Mouse (Mus musculus): ENCODE measurements around the gene Alox5. TPM values are rescaled to one million over a fixed set of nuclear protein-coding genes. Genes with fewer than 3 reads are reported as not detected.

The Alox5 gene
- polyA plus RNA-seq, 1 experiment, result 0.44 TPM

DNA sequence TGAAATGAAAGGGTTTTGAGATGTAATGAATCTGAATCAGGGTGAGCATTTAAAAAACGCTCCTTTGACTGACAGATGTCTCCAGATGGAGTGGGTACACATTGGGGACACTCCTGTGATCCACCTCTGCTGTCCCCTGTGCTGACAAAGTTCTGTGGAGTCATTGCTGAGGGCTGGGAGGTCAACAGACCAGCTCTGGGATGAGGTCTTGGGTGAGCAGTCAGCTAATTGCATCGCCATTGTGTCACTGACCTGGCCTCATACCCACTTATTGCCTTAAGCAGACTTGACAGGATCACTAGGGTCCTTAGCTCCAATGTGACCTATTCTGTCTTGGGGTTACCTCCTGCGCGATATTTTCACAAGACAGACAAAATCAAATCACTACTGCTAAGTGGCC lies 53.8 kb downstream of the Alox5 start:
- H3K27ac ChIP-seq (ENCODE audit: insufficient read depth, low read length), result no peak overlapping the region
- TF ChIP-seq POLR2A (IDR thresholded peaks at IDR 0.05; ENCODE audit: low read depth, low read length) (no peak), CTCF (IDR thresholded peaks at IDR 0.05; ENCODE audit: borderline replicate concordance, insufficient read depth, low read length) (no peak)
- H3K4me1 ChIP-seq (ENCODE audit: control insufficient read depth, insufficient read depth, low read length), result peaks cover 13% of the 10 kb centered on the region
- H3K4me3 ChIP-seq (ENCODE audit: insufficient read depth, low read length), result no peak overlapping the region

DNA sequence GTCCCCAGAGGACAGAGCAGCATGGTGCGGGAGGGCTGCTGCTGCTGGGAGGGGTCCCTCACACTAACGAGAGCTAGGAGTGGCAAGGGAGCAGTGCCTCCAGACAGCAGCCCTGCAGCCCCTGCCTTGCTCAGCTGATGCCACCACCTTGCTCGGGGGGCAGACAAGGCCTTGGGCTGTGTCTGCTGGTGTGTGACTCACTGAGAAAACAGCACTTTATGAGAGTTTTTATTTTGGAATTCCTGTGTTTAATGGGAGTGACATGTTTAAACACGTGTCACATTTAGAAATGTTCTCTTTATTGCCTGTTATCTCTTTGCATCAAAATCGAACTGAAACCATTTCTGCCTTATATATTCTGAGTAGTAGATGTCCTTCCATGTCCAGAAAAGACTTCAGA lies 54.3 kb downstream of the Alox5 start:
- no peak overlapping the region for H3K4me3 ChIP-seq (ENCODE audit: insufficient read depth, low read length)
- no peak for TF ChIP-seq CTCF (IDR thresholded peaks at IDR 0.05; ENCODE audit: borderline replicate concordance, insufficient read depth, low read length)
- TF ChIP-seq POLR2A (IDR thresholded peaks at IDR 0.05; ENCODE audit: low read depth, low read length), result no peak
- peak overlapping the region; percentile 6 for H3K27ac ChIP-seq (ENCODE audit: insufficient read depth, low read length)

DNA sequence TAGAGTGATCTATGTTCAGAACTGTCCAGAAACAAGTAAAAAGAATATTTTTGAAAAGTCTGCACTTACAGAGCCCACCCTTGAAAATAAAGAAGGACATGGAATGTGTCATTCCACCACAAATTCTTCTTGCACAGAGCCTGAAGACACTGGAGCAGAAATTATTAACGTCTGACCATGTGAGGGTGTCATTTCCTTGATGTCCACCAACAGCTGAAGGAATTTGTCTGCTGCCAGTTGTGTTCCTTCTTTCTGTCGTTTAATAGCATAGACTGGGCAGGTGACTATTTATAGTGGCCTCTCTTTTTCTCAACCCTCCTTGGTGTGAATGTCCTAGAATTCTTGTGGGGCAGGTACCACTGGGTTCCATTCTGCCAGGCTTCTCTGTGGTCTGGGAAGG lies 54.8 kb downstream of the Alox5 start:
- H3K4me3 ChIP-seq (ENCODE audit: insufficient read depth, low read length), result no peak overlapping the region
- peak overlapping the region; percentile 6 for H3K27ac ChIP-seq (ENCODE audit: insufficient read depth, low read length)
- peaks cover 13% of the 10 kb centered on the region for H3K4me1 ChIP-seq (ENCODE audit: control insufficient read depth, insufficient read depth, low read length)
- TF ChIP-seq CTCF (IDR thresholded peaks at IDR 0.05; ENCODE audit: borderline replicate concordance, insufficient read depth, low read length), result no peak
- TF ChIP-seq POLR2A (IDR thresholded peaks at IDR 0.05; ENCODE audit: low read depth, low read length), result no peak

More for the DNA sequence above, 54.3 kb downstream of the Alox5 start:
- H3K4me1 ChIP-seq (ENCODE audit: control insufficient read depth, insufficient read depth, low read length), result peaks cover 13% of the 10 kb centered on the region

DNA sequence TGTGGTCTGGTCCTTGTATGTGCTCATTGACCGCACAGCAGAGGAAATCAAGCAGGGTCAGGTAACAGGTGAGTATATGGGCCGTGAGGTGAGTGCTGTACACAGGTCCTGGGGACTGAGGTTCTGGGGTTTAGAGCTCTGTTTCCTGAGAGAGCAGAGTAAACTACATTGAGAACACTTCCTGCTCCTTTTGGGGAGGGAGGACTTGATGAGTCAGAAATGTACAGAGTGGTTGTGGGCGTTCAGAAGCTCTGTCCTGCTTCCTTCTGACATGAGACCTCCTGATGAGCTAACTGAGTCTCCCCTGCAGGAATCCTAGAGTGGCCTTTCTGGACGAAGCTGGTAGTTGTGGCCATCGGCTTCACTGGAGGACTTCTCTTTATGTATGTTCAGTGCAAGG lies 55.3 kb downstream of the Alox5 start:
- H3K27ac ChIP-seq (ENCODE audit: insufficient read depth, low read length), result no peak overlapping the region
- peaks cover 13% of the 10 kb centered on the region for H3K4me1 ChIP-seq (ENCODE audit: control insufficient read depth, insufficient read depth, low read length)
- TF ChIP-seq POLR2A (IDR thresholded peaks at IDR 0.05; ENCODE audit: low read depth, low read length) (no peak), CTCF (IDR thresholded peaks at IDR 0.05; ENCODE audit: borderline replicate concordance, insufficient read depth, low read length) (no peak)
- H3K4me3 ChIP-seq (ENCODE audit: insufficient read depth, low read length), result no peak overlapping the region

DNA sequence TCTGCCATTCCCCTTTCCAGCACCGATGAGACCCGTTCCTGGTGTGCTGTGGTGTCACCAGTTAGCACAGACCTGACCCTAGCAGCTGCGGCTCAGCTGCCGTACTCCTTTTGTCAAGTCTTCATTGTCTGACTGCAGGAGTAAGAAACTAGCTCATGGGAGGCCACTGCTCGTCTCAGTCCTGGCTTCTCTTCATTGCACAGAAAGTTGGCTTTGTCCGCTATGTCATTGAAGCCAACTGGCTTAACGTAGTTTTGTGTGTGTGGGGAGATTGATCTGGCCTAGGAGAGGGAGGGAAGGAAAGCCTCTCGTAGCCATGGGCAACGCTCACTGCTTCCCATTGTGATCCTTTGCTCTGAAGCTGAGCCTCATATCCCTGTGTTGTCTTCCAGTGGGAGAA lies 55.7 kb downstream of the Alox5 start:
- peaks cover 13% of the 10 kb centered on the region for H3K4me1 ChIP-seq (ENCODE audit: control insufficient read depth, insufficient read depth, low read length)
- no peak overlapping the region for H3K4me3 ChIP-seq (ENCODE audit: insufficient read depth, low read length)
- TF ChIP-seq CTCF (IDR thresholded peaks at IDR 0.05; ENCODE audit: borderline replicate concordance, insufficient read depth, low read length) (no peak), POLR2A (IDR thresholded peaks at IDR 0.05; ENCODE audit: low read depth, low read length) (no peak)
- H3K27ac ChIP-seq (ENCODE audit: insufficient read depth, low read length), result no peak overlapping the region

DNA sequence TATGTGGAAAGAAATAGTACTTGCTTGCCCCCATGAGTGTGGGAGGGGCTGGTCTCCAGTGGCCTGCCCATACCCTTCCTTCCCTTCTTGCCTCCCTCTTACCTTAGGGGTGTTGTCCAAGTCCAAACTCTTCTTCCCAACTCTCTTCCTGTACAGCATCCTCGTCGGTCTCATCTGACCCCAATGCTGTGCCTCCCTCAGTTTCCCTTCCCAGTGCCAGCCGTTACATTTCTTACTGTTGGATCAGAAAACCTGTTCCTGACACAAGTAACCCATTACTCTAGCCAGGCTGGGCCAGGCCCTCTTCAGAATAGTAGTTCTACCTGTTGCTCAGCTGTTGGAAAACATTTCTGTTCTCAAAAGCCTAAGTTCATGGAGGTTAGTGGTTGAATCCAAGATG lies 58.6 kb downstream of the Alox5 start:
- H3K27ac ChIP-seq (ENCODE audit: insufficient read depth, low read length), result no peak overlapping the region
- no peak overlapping the region for H3K4me3 ChIP-seq (ENCODE audit: insufficient read depth, low read length)
- H3K4me1 ChIP-seq (ENCODE audit: control insufficient read depth, insufficient read depth, low read length), result peaks cover 15% of the 10 kb centered on the region
- TF ChIP-seq POLR2A (IDR thresholded peaks at IDR 0.05; ENCODE audit: low read depth, low read length) (no peak), CTCF (IDR thresholded peaks at IDR 0.05; ENCODE audit: borderline replicate concordance, insufficient read depth, low read length) (no peak)

DNA sequence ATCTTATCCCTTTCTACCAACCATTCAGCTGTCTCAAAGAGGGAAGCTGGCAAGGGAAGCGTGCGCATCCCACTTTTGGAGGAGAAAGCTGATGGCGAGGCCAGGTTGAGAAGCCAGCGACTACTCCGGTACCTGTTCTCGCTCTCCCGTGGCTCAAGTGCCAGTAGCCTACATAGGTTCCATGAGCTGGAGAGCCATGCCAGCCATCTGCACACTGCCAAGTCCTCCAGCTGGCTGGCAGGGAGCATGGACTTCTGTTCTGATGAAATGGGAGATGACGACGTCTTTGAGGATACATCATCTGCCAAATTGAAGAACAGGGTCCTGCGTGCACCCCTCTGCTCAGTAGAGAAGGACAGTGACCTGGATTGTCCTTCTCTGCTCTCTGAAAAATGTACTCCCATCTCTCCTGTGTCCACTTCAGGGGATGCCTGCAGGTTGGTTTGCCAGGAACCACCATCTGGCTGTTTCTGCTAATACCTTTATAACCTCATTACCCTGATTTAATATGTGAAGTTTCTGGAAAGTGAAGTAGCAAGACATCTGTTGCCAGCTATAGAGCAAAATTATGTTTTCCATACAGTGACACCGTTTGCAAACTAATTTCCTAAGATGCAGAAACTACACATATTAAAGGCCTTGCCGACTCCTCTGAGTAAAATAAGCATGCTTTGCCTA lies 59.1 kb downstream of the Alox5 start:
- Histone ChIP-seq H3K27ac (ENCODE audit: insufficient read depth, low read length) (no peak overlapping the region), H3K4me1 (ENCODE audit: control insufficient read depth, insufficient read depth, low read length) (peaks cover 12% of the 10 kb centered on the region), H3K4me3 (ENCODE audit: insufficient read depth, low read length) (no peak overlapping the region)
- TF ChIP-seq CTCF (IDR thresholded peaks at IDR 0.05; ENCODE audit: borderline replicate concordance, insufficient read depth, low read length) (no peak), POLR2A (IDR thresholded peaks at IDR 0.05; ENCODE audit: low read depth, low read length) (no peak)

DNA sequence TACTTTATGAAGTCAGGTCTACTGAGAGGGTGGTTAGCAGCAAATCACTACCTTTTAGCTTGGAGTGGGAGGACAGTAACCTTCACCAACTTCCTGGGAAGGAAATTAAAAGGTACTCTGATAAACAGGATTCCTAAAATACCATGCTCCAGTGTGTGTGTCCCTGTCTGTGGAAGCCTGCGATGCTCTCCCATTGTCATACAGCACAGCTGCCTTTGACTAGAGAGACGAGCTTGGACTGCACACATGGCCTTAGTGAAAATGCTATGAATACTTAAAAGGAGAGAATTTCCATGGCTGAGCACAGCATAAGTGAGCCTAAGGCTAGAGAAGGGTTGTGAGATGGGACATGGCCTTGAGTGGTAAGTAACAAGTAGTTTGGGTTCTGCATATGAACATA lies 62.8 kb downstream of the Alox5 start:
- Histone ChIP-seq H3K4me3 (ENCODE audit: insufficient read depth, low read length) (no peak overlapping the region), H3K27ac (ENCODE audit: insufficient read depth, low read length) (peak overlapping the region; percentile 53), H3K4me1 (ENCODE audit: control insufficient read depth, insufficient read depth, low read length) (peaks cover 3% of the 10 kb centered on the region; the same call in 1 of the 2 replicates)
- TF ChIP-seq POLR2A (IDR thresholded peaks at IDR 0.05; ENCODE audit: low read depth, low read length) (no peak), CTCF (IDR thresholded peaks at IDR 0.05; ENCODE audit: borderline replicate concordance, insufficient read depth, low read length) (no peak)

DNA sequence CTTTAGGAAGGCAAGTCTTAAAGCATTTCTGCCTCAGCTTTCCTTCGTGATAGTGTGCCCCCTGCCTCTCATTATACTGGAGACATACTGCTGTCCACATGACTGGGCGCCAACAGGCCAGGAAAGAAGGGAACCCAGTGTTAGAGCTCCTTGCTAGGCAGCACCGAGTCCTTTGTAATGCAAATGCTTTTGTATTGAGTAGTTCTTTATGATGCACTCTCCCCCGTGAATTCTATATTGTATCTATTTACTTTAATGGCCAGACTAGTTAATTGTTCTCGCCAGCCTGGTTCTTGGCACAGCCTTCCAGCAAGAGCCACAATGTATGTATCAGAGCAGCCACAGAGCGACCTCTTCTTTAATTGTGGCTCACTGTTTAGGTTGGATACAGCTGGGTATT lies 63.4 kb downstream of the Alox5 start:
- peaks cover 3% of the 10 kb centered on the region; the same call in 1 of the 2 replicates for H3K4me1 ChIP-seq (ENCODE audit: control insufficient read depth, insufficient read depth, low read length)
- no peak overlapping the region for H3K4me3 ChIP-seq (ENCODE audit: insufficient read depth, low read length)
- H3K27ac ChIP-seq (ENCODE audit: insufficient read depth, low read length), result peak overlapping the region; percentile 20; the same call in 1 of the 2 replicates
- TF ChIP-seq POLR2A (IDR thresholded peaks at IDR 0.05; ENCODE audit: low read depth, low read length), result no peak
- TF ChIP-seq CTCF (IDR thresholded peaks at IDR 0.05; ENCODE audit: borderline replicate concordance, insufficient read depth, low read length), result no peak

DNA sequence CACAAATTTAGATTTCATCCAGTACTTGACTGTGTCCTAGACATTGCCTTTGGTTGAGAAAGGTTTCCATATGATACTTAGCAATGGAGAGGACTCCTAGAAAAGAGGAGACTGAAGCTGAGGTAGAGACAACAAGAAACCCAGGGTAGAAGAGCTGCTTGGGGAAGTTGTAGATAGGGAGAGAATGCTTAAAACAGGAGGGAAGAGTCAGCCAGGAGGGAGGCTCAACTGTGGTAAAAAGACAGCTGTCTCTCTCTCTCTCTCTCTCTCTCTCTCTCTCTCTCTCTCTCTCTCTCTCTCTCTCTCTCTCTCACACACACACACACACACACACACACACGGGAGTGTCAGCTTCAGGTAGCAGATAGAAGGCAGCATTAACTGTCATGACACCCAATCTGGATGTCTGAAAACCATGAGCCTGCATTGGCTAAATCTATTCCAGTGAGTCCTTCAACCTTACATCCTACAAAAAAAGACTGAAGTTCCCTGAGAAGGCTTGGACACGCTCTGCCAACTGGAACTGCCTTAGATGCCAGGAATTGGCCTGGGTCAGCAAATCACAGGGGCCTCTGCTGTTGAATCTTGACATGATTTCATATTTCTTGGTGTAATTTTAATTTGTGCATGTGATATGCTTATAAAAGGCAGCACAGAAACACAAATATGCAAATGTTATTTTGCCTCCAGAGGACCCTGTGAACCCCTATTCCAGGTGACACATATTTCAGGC lies 65.9 kb downstream of the Alox5 start:
- Histone ChIP-seq H3K4me1 (ENCODE audit: control insufficient read depth, insufficient read depth, low read length) (peaks cover 5% of the 10 kb centered on the region), H3K27ac (ENCODE audit: insufficient read depth, low read length) (no peak overlapping the region), H3K4me3 (ENCODE audit: insufficient read depth, low read length) (no peak overlapping the region)
- TF ChIP-seq POLR2A (IDR thresholded peaks at IDR 0.05; ENCODE audit: low read depth, low read length) (no peak), CTCF (IDR thresholded peaks at IDR 0.05; ENCODE audit: borderline replicate concordance, insufficient read depth, low read length) (no peak)
